Mouse (Mus musculus) MEL (cell line): ENCODE measurements around the gene C130032M10Rik. TPM values are rescaled to one million over a fixed set of nuclear protein-coding genes. Genes with fewer than 3 reads are reported as not detected.

ENCODE experiments used
- DNase-seq: peaks from one replicate; pipeline ENCODE4 v3.0.0; 2011; ENCODE audit warnings: low read depth, low spot score
- H3K27ac ChIP-seq: 2 replicates; pipeline ENCODE4 v1.5.1; 2012; ENCODE audit warnings: low read depth, mild to moderate bottlenecking, control low read depth, low read length, moderate library complexity; ENCODE audit not compliant: control insufficient read depth
- H3K27me3 ChIP-seq, 2 experiments: fragments of 150-350 bp in 1 of 2; sonication (generic) in 1 of 2; 2 replicates each; pipeline ENCODE4 v1.6.1; 2012; ENCODE audit warnings: low read length in 2 of 2, mild to moderate bottlenecking in 2 of 2, improper control_type of control experiment in 1 of 2, moderate library complexity in 1 of 2; ENCODE audit not compliant: insufficient read depth in 2 of 2, control insufficient read depth in 1 of 2
- H3K36me3 ChIP-seq, 2 experiments: 2 replicates each; pipeline ENCODE4 v1.6.1; 2012 to 2014; ENCODE audit warnings: low read length in 2 of 2, improper control_type of control experiment in 1 of 2, inconsistent platforms in 1 of 2, mild to moderate bottlenecking in 1 of 2; ENCODE audit not compliant: insufficient read depth in 2 of 2, control insufficient read depth in 1 of 2
- H3K4me1 ChIP-seq, 2 experiments: fragments of 150-350 bp in 1 of 2; sonication (generic) in 1 of 2; 2 replicates each; pipeline ENCODE4 v1.6.1; 2012; ENCODE audit warnings: low read length in 2 of 2, improper control_type of control experiment in 1 of 2, mild to moderate bottlenecking in 1 of 2; ENCODE audit not compliant: insufficient read depth in 2 of 2, control insufficient read depth in 1 of 2
- H3K4me3 ChIP-seq, 2 experiments: fragments of 150-350 bp in 1 of 2; sonication (generic) in 1 of 2; 2 replicates each; pipeline ENCODE4 v1.5.1; 2012; ENCODE audit warnings: low read depth in 2 of 2, low read length in 2 of 2, mild to moderate bottlenecking in 2 of 2, moderate library complexity in 2 of 2, control low read depth in 1 of 2, improper control_type of control experiment in 1 of 2; ENCODE audit not compliant: control insufficient read depth in 1 of 2, insufficient read depth in 1 of 2
- H3K79me2 ChIP-seq: 2 replicates; pipeline ENCODE4 v1.6.1; 2012; ENCODE audit warnings: mild to moderate bottlenecking, low read length, moderate library complexity; ENCODE audit not compliant: control insufficient read depth, poor library complexity, insufficient read depth
- H3K9ac ChIP-seq: 2 replicates; pipeline ENCODE4 v1.6.1; 2012; ENCODE audit warnings: low read depth, mild to moderate bottlenecking, control low read depth, low read length, moderate library complexity; ENCODE audit not compliant: control insufficient read depth, poor library complexity, severe bottlenecking
- H3K9me3 ChIP-seq: fragments of 150-350 bp; sonication (generic); replicated peaks from 2 replicates; pipeline ENCODE4 v1.6.1; 2012; ENCODE audit warnings: mild to moderate bottlenecking, low read length, improper control_type of control experiment, moderate library complexity; ENCODE audit not compliant: insufficient read depth
- BHLHE40 ChIP-seq: IDR thresholded peaks from 2 replicates; pipeline ENCODE4 v1.6.1; 2012; ENCODE audit warnings: low read depth, mild to moderate bottlenecking, inconsistent platforms, low read length, improper control_type of control experiment, borderline replicate concordance
- CHD2 ChIP-seq: IDR thresholded peaks from 2 replicates; pipeline ENCODE4 v1.6.1; 2011; ENCODE audit warnings: low read length, improper control_type of control experiment
- CTCF ChIP-seq, 3 experiments: IDR thresholded peaks in 2 of 3; conservative IDR thresholded peaks in 1 of 3; 2 replicates each; pipeline ENCODE4 v1.5.1; 2011 to 2012; ENCODE audit warnings: low read length in 3 of 3, low read depth in 2 of 3, mild to moderate bottlenecking in 2 of 3, improper control_type of control experiment in 1 of 3, inconsistent platforms in 1 of 3, mixed read lengths in 1 of 3, moderate library complexity in 1 of 3; ENCODE audit not compliant: control insufficient read depth in 1 of 3, insufficient read depth in 1 of 3, poor library complexity in 1 of 3, severe bottlenecking in 1 of 3
- ETS1 ChIP-seq: IDR thresholded peaks from 2 replicates; pipeline ENCODE4 v1.6.1; 2012; ENCODE audit warnings: low read depth, mild to moderate bottlenecking, inconsistent platforms, low read length, improper control_type of control experiment, moderate library complexity
- GABPA ChIP-seq: IDR thresholded peaks from 2 replicates; pipeline ENCODE4 v1.6.1; 2012; ENCODE audit warnings: low read depth, mild to moderate bottlenecking, inconsistent platforms, low read length, improper control_type of control experiment, moderate library complexity
- GATA1 ChIP-seq: IDR thresholded peaks from 2 replicates; pipeline ENCODE4 v1.6.1; 2011; ENCODE audit warnings: low read depth, low read length, improper control_type of control experiment
- MAFK ChIP-seq: IDR thresholded peaks from 2 replicates; pipeline ENCODE4 v1.6.1; 2011; ENCODE audit warnings: low read depth, mild to moderate bottlenecking, low read length, improper control_type of control experiment, borderline replicate concordance
- MXI1 ChIP-seq: IDR thresholded peaks from 2 replicates; pipeline ENCODE4 v1.6.1; 2011; ENCODE audit warnings: mild to moderate bottlenecking, low read depth, low read length, improper control_type of control experiment
- NELFE ChIP-seq: IDR thresholded peaks from 2 replicates; pipeline ENCODE4 v1.6.1; 2011; ENCODE audit warnings: low read depth, low read length, improper control_type of control experiment
- POLR2AphosphoS2 ChIP-seq: IDR thresholded peaks from 2 replicates; pipeline ENCODE4 v1.6.1; 2011; ENCODE audit warnings: low read length, improper control_type of control experiment
- RCOR1 ChIP-seq: IDR thresholded peaks from 2 replicates; pipeline ENCODE4 v1.6.1; 2012; ENCODE audit warnings: low read depth, mild to moderate bottlenecking, inconsistent platforms, low read length, improper control_type of control experiment
- TAL1 ChIP-seq: IDR thresholded peaks from 2 replicates; pipeline ENCODE4 v1.6.1; 2012; ENCODE audit warnings: mild to moderate bottlenecking, inconsistent platforms, low read length, moderate library complexity, mixed read lengths
- TBP ChIP-seq: IDR thresholded peaks from 2 replicates; pipeline ENCODE4 v1.8.0; 2011; ENCODE audit warnings: low read depth, low read length, improper control_type of control experiment
- UBTF ChIP-seq: IDR thresholded peaks from 2 replicates; pipeline ENCODE4 v1.6.1; 2012; ENCODE audit warnings: low read depth, mild to moderate bottlenecking, inconsistent platforms, low read length, improper control_type of control experiment, moderate library complexity, borderline replicate concordance; ENCODE audit not compliant: insufficient read depth
- ZC3H11A ChIP-seq: IDR thresholded peaks from 2 replicates; pipeline ENCODE4 v1.6.1; 2012; ENCODE audit warnings: low read depth, mild to moderate bottlenecking, inconsistent platforms, low read length, improper control_type of control experiment
- ZKSCAN1 ChIP-seq: IDR thresholded peaks from 2 replicates; pipeline ENCODE4 v1.6.1; 2012; ENCODE audit warnings: low read depth, mild to moderate bottlenecking, inconsistent platforms, low read length, improper control_type of control experiment, moderate library complexity
- ZMIZ1 ChIP-seq: IDR thresholded peaks from 2 replicates; pipeline ENCODE4 v1.6.1; 2012; ENCODE audit warnings: low read depth, mild to moderate bottlenecking, inconsistent platforms, low read length, improper control_type of control experiment, moderate library complexity
- polyA plus RNA-seq, 2 experiments: library from polyadenylated mRNA; stranded (reverse) in 1 of 2; unstranded in 1 of 2; fragments of >175 nt in 1 of 2; fragments of >200 nt in 1 of 2; gene quantifications; 2 replicates each; pipeline versions ENCODE4 v1.2.1 to v1.2.4; 2012; ENCODE audit warnings: low replicate concordance in 2 of 2, low read depth in 1 of 2; ENCODE audit not compliant: insufficient read length in 2 of 2, insufficient read depth in 1 of 2, missing spikeins in 1 of 2
- total RNA-seq: library from RNA; depleted of rRNA; stranded (reverse); fragments of 300-350 nt; gene quantifications from 2 replicates; pipeline ENCODE4 v1.2.3, GENCODE M21; 2012

C130032M10Rik gene
- total and polyA plus RNA-seq, 3 experiments: not detected

GRCm38 (mm10) chr9:114506564-114506963 lies 8.9 kb upstream of the C130032M10Rik start:
- no peak for TF ChIP-seq GATA1
- no peak for TF ChIP-seq ZKSCAN1
- no peak for TF ChIP-seq RCOR1
- TF ChIP-seq TAL1: no peak
- no peak for TF ChIP-seq GABPA
- no peak for TF ChIP-seq UBTF
- TF ChIP-seq MXI1: no peak
- no peak for TF ChIP-seq ETS1
- TF ChIP-seq MAFK: no peak
- TF ChIP-seq ZC3H11A: no peak
- TF ChIP-seq POLR2AphosphoS2: no peak
- TF ChIP-seq CHD2: no peak
- TF ChIP-seq ZMIZ1: no peak
- TF ChIP-seq, all 39 proteins: peak for 0
- Histone ChIP-seq H3K36me3 (peaks cover 0 to 3% of the 10 kb centered on the region in 2 experiments; a peak in 2 of 4 replicates), H3K9me3 (no peaks in the 10 kb centered on the region), H3K79me2 (no peaks in the 10 kb centered on the region), H3K27me3 (no peaks in the 10 kb centered on the region), H3K27ac (no peak overlapping the region), H3K9ac (no peak overlapping the region), H3K4me3 (no peak overlapping the region), H3K4me1 (peaks cover 0 to 10% of the 10 kb centered on the region in 2 experiments; a peak in 2 of 4 replicates)
- DNase-seq: no peak

GRCm38 (mm10) chr9:114507421-114507820 lies 8.1 kb upstream of the C130032M10Rik start:
- H3K4me3 ChIP-seq: no peak overlapping the region
- H3K9me3 ChIP-seq: no peaks in the 10 kb centered on the region
- H3K4me1 ChIP-seq: peaks cover 0 to 7% of the 10 kb centered on the region in 2 experiments; a peak in 2 of 4 replicates
- no peaks in the 10 kb centered on the region for H3K27me3 ChIP-seq
- no peak overlapping the region for H3K9ac ChIP-seq
- H3K79me2 ChIP-seq: no peaks in the 10 kb centered on the region
- DNase-seq: no peak
- no peak for TF ChIP-seq MXI1
- TF ChIP-seq TBP: no peak
- no peak for TF ChIP-seq CTCF (IDR thresholded peaks at IDR 0.05 in 2 of 3, conservative IDR thresholded peaks at IDR 0.05 in 1 of 3; ENCODE audit: control insufficient read depth in 1 of 3, insufficient read depth in 1 of 3, low read depth in 2 of 3, low read length in 3 of 3, poor library complexity in 1 of 3, severe bottlenecking in 1 of 3)
- TF ChIP-seq ZC3H11A: no peak
- TF ChIP-seq BHLHE40: no peak
- no peak for TF ChIP-seq NELFE
- no peak overlapping the region for H3K27ac ChIP-seq
- no peaks in the 10 kb centered on the region; a peak in 1 of 4 replicates for H3K36me3 ChIP-seq
